Mouse (Mus musculus): ENCODE results near the gene Alms1. TPM values are rescaled to one million over a fixed set of nuclear protein-coding genes. Genes with fewer than 3 reads are reported as not detected.

Alms1 gene
- 8.9 and 11.3 TPM in 2 replicates for polyA plus RNA-seq (2016; fragmentation: Nextera tagmentation; extraction: Ambion mirVana)

GRCm38 (mm10) chr6:85587396-85588143 lies at the start of gene Alms1:
Gene Alms1 (plus strand): TSS chr6:85587531.
- Histone ChIP-seq H3K4me3 (peak within 1 kb of the TSS; percentile 91), H3K9me3 (replicated peaks) (no peaks in the 10 kb centered on the region), H3K36me3 (peaks cover 3% of the 10 kb centered on the region; the same call in 1 of the 2 replicates), H3K27ac (peak within 1 kb of the TSS; percentile 92), H3K4me1 (peaks cover 23% of the 10 kb centered on the region), H3K27me3 (ENCODE audit: low read depth, poor library complexity, severe bottlenecking) (no peaks in the 10 kb centered on the region)
- DNase-seq (ENCODE audit: low spot score), result peak; percentile 97
- WGBS, result under 1% methylated on average over 56 of the region's 59 CpGs

GRCm38 (mm10) chr6:85543351-85544175 lies 43.8 kb upstream of the Alms1 start:
- H3K4me3 ChIP-seq, result no peak overlapping the region
- no peaks in the 10 kb centered on the region for H3K27me3 ChIP-seq (ENCODE audit: low read depth, poor library complexity, severe bottlenecking)
- no peaks in the 10 kb centered on the region for H3K9me3 ChIP-seq (replicated peaks)
- 78% methylated on average over 10 of the region's 10 CpGs for WGBS
- H3K36me3 ChIP-seq, result no peaks in the 10 kb centered on the region
- no peak for DNase-seq (ENCODE audit: low spot score)
- no peaks in the 10 kb centered on the region for H3K4me1 ChIP-seq
- H3K27ac ChIP-seq, result no peak overlapping the region

- no peak for DNase-seq (ENCODE audit: low spot score)
These were observed 43.0 kb upstream of the Alms1 start for GRCm38 (mm10) chr6:85544251-85544881.

GRCm38 (mm10) chr6:85547642-85548041 lies 39.7 kb upstream of the Alms1 start:
- WGBS, result 87% methylated on average over 5 of the region's 5 CpGs
- H3K36me3 ChIP-seq, result no peaks in the 10 kb centered on the region
- no peaks in the 10 kb centered on the region for H3K27me3 ChIP-seq (ENCODE audit: low read depth, poor library complexity, severe bottlenecking)
- H3K4me1 ChIP-seq, result no peaks in the 10 kb centered on the region
- no peak overlapping the region for H3K27ac ChIP-seq
- DNase-seq (ENCODE audit: low spot score), result no peak
- no peak overlapping the region for H3K4me3 ChIP-seq
- no peaks in the 10 kb centered on the region for H3K9me3 ChIP-seq (replicated peaks)

More at GRCm38 (mm10) chr6:85544251-85544881, 43.0 kb upstream of the Alms1 start:
- no peaks in the 10 kb centered on the region for H3K9me3 ChIP-seq (replicated peaks)
- no peak overlapping the region for H3K27ac ChIP-seq
- no peaks in the 10 kb centered on the region for H3K36me3 ChIP-seq
- no peaks in the 10 kb centered on the region for H3K27me3 ChIP-seq (ENCODE audit: low read depth, poor library complexity, severe bottlenecking)
- 82% methylated on average over 13 of the region's 13 CpGs for WGBS
- no peak overlapping the region for H3K4me3 ChIP-seq
- H3K4me1 ChIP-seq, result no peaks in the 10 kb centered on the region

GRCm38 (mm10) chr6:85562374-85562773 lies 25.0 kb upstream of the Alms1 start:
- DNase-seq (ENCODE audit: low spot score), result no peak
- WGBS, result 39% methylated on average over 1 of the region's 1 CpGs
- Histone ChIP-seq H3K36me3 (no peaks in the 10 kb centered on the region), H3K27ac (no peak overlapping the region), H3K4me1 (no peaks in the 10 kb centered on the region), H3K4me3 (no peak overlapping the region), H3K9me3 (replicated peaks) (no peaks in the 10 kb centered on the region), H3K27me3 (ENCODE audit: low read depth, poor library complexity, severe bottlenecking) (no peaks in the 10 kb centered on the region)

GRCm38 (mm10) chr6:85572816-85573215 lies 14.5 kb upstream of the Alms1 start:
- no peak for DNase-seq (ENCODE audit: low spot score)
- no peaks in the 10 kb centered on the region for H3K9me3 ChIP-seq (replicated peaks)
- H3K27ac ChIP-seq, result no peak overlapping the region
- WGBS, result 89% methylated on average over 5 of the region's 5 CpGs
- H3K27me3 ChIP-seq (ENCODE audit: low read depth, poor library complexity, severe bottlenecking), result no peaks in the 10 kb centered on the region
- H3K36me3 ChIP-seq, result no peaks in the 10 kb centered on the region
- no peak overlapping the region for H3K4me3 ChIP-seq
- H3K4me1 ChIP-seq, result no peaks in the 10 kb centered on the region

GRCm38 (mm10) chr6:85581688-85582087 lies 5.6 kb upstream of the Alms1 start:
- 94% methylated on average over 5 of the region's 5 CpGs for WGBS
- no peaks in the 10 kb centered on the region for H3K9me3 ChIP-seq (replicated peaks)
- no peaks in the 10 kb centered on the region for H3K36me3 ChIP-seq
- DNase-seq (ENCODE audit: low spot score), result no peak
- no peaks in the 10 kb centered on the region for H3K27me3 ChIP-seq (ENCODE audit: low read depth, poor library complexity, severe bottlenecking)
- H3K4me1 ChIP-seq, result no peaks in the 10 kb centered on the region
- no peak overlapping the region for H3K4me3 ChIP-seq
- no peak overlapping the region for H3K27ac ChIP-seq

GRCm38 (mm10) chr6:85584612-85585011 lies 2.7 kb upstream of the Alms1 start:
- no peak for DNase-seq (ENCODE audit: low spot score)
- H3K36me3 ChIP-seq, result no peaks in the 10 kb centered on the region
- 89% methylated on average over 4 of the region's 4 CpGs for WGBS
- H3K4me3 ChIP-seq, result no peak overlapping the region
- H3K9me3 ChIP-seq (replicated peaks), result no peaks in the 10 kb centered on the region
- no peak overlapping the region for H3K27ac ChIP-seq
- H3K27me3 ChIP-seq (ENCODE audit: low read depth, poor library complexity, severe bottlenecking), result no peaks in the 10 kb centered on the region
- peaks cover 14% of the 10 kb centered on the region for H3K4me1 ChIP-seq

GRCm38 (mm10) chr6:85586805-85587367 lies 445 bp upstream of the Alms1 start:
- Histone ChIP-seq H3K27ac (peak overlapping the region; percentile 92), H3K36me3 (peaks cover 3% of the 10 kb centered on the region; the same call in 1 of the 2 replicates), H3K4me1 (peaks cover 23% of the 10 kb centered on the region), H3K4me3 (peak overlapping the region; percentile 91), H3K9me3 (replicated peaks) (no peaks in the 10 kb centered on the region), H3K27me3 (ENCODE audit: low read depth, poor library complexity, severe bottlenecking) (no peaks in the 10 kb centered on the region)
- 30% methylated on average over 9 of the region's 9 CpGs for WGBS
- peak; percentile 31 for DNase-seq (ENCODE audit: low spot score)

GRCm38 (mm10) chr6:85588164-85588563 lies 833 bp downstream of the Alms1 start:
- peak overlapping the region; percentile 91 for H3K4me3 ChIP-seq
- H3K9me3 ChIP-seq (replicated peaks), result no peaks in the 10 kb centered on the region
- 0% methylated on average over 10 of the region's 10 CpGs for WGBS
- no peak for DNase-seq (ENCODE audit: low spot score)
- H3K27ac ChIP-seq, result peak overlapping the region; percentile 92
- H3K36me3 ChIP-seq, result peaks cover 3% of the 10 kb centered on the region; the same call in 1 of the 2 replicates
- H3K4me1 ChIP-seq, result peaks cover 23% of the 10 kb centered on the region
- no peaks in the 10 kb centered on the region for H3K27me3 ChIP-seq (ENCODE audit: low read depth, poor library complexity, severe bottlenecking)

- DNase-seq (ENCODE audit: low spot score), result no peak
- Histone ChIP-seq H3K27me3 (ENCODE audit: low read depth, poor library complexity, severe bottlenecking) (no peaks in the 10 kb centered on the region), H3K36me3 (peaks cover 3% of the 10 kb centered on the region; the same call in 1 of the 2 replicates), H3K4me1 (peaks cover 23% of the 10 kb centered on the region), H3K9me3 (replicated peaks) (no peaks in the 10 kb centered on the region), H3K27ac (peak overlapping the region; percentile 92; the same call in 1 of the 2 replicates), H3K4me3 (peak overlapping the region; percentile 91)
- WGBS, result 19% methylated on average over 4 of the region's 4 CpGs
These were observed 1.2 kb downstream of the Alms1 start for GRCm38 (mm10) chr6:85588568-85588967.

GRCm38 (mm10) chr6:85590116-85590515 lies 2.8 kb downstream of the Alms1 start:
- DNase-seq (ENCODE audit: low spot score), result no peak
- H3K4me3 ChIP-seq, result no peak overlapping the region
- WGBS, result 84% methylated on average over 2 of the region's 2 CpGs

More at GRCm38 (mm10) chr6:85590116-85590515, 2.8 kb downstream of the Alms1 start:
- Histone ChIP-seq H3K4me1 (peaks cover 23% of the 10 kb centered on the region), H3K36me3 (peaks cover 3% of the 10 kb centered on the region; the same call in 1 of the 2 replicates), H3K9me3 (replicated peaks) (no peaks in the 10 kb centered on the region), H3K27me3 (ENCODE audit: low read depth, poor library complexity, severe bottlenecking) (no peaks in the 10 kb centered on the region), H3K27ac (no peak overlapping the region)
